Mouse (Mus musculus): ENCODE results near the gene Cobll1. TPM values are rescaled to one million over a fixed set of nuclear protein-coding genes. Genes with fewer than 3 reads are reported as not detected.

Gene Cobll1
- polyA plus RNA-seq, 1 experiment: 15.0 TPM

GRCm38 (mm10) chr2:65140330-65140922 lies 98.8 kb downstream of the Cobll1 start:
- no peak overlapping the region for H3K27ac ChIP-seq (ENCODE audit: insufficient read depth, low read length)
- peaks cover 2% of the 10 kb centered on the region; the same call in 1 of the 2 replicates for H3K4me1 ChIP-seq (ENCODE audit: control insufficient read depth, insufficient read depth, low read length)
- no peak overlapping the region for H3K4me3 ChIP-seq (ENCODE audit: insufficient read depth, low read length)
- no peak for TF ChIP-seq POLR2A (IDR thresholded peaks at IDR 0.05; ENCODE audit: low read depth, low read length)
- no peak for TF ChIP-seq CTCF (IDR thresholded peaks at IDR 0.05; ENCODE audit: borderline replicate concordance, insufficient read depth, low read length)

- Histone ChIP-seq H3K4me3 (ENCODE audit: insufficient read depth, low read length) (no peak overlapping the region), H3K4me1 (ENCODE audit: control insufficient read depth, insufficient read depth, low read length) (peaks cover 2% of the 10 kb centered on the region; the same call in 1 of the 2 replicates), H3K27ac (ENCODE audit: insufficient read depth, low read length) (no peak overlapping the region)
- no peak for TF ChIP-seq POLR2A (IDR thresholded peaks at IDR 0.05; ENCODE audit: low read depth, low read length)
- no peak for TF ChIP-seq CTCF (IDR thresholded peaks at IDR 0.05; ENCODE audit: borderline replicate concordance, insufficient read depth, low read length)
These were observed 99.4 kb downstream of the Cobll1 start for GRCm38 (mm10) chr2:65139606-65140329.

DNA sequence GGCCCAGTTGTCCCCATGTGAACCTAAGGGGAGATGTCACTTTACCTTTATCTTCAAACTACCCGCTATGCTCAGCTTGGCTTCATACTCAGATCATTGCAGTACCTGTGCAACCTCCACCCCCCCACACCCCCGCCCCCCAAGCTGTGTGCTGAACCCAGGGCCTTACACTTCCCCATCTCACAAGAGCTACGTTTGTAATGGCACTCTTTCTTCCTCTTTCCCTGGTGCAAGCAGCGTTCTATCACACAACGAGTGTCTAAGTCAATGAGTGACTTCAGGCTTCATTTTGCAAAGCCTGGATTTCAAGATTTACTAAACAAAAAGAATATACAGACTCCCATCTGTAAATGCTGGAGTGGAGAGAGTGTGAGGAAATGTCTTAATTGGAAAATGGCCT lies 100.2 kb downstream of the Cobll1 start:
- H3K4me1 ChIP-seq (ENCODE audit: control insufficient read depth, insufficient read depth, low read length): peaks cover 2% of the 10 kb centered on the region; the same call in 1 of the 2 replicates
- H3K4me3 ChIP-seq (ENCODE audit: insufficient read depth, low read length): no peak overlapping the region
- no peak overlapping the region for H3K27ac ChIP-seq (ENCODE audit: insufficient read depth, low read length)
- TF ChIP-seq POLR2A (IDR thresholded peaks at IDR 0.05; ENCODE audit: low read depth, low read length) (no peak), CTCF (IDR thresholded peaks at IDR 0.05; ENCODE audit: borderline replicate concordance, insufficient read depth, low read length) (no peak)

DNA sequence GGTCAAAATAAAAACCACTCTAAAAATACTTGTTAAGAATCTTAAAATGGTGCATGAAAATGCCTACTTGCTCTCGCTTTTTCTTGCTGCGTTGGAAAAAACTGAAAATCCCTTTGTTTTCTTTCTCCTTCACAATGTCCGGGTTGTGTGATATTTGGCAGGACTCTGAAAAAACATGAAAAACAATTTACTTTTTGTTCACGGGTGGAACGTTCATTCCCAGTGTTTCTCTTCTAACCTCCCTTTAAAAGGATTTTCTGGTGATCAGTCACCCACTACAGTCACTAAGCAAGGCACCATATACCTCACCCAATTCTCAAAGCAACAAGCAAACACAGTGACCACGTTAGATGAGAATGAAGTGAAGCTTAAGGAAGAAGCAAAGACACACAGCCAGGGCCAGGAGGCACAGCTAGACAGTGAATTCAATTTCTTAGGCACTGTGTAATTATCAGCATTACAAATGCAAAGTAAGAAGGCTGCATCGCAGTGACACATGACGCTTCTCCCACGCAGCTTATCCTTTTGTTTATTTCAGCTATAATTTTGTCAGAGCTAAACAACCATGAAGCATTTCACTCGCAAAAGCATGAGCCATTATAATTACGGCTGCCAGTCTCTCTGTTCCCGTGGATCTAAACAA lies 112.9 kb downstream of the Cobll1 start:
- H3K27ac ChIP-seq (ENCODE audit: insufficient read depth, low read length): no peak overlapping the region
- TF ChIP-seq CTCF (IDR thresholded peaks at IDR 0.05; ENCODE audit: borderline replicate concordance, insufficient read depth, low read length) (no peak), POLR2A (IDR thresholded peaks at IDR 0.05; ENCODE audit: low read depth, low read length) (no peak)
- no peaks in the 10 kb centered on the region for H3K4me1 ChIP-seq (ENCODE audit: control insufficient read depth, insufficient read depth, low read length)
- H3K4me3 ChIP-seq (ENCODE audit: insufficient read depth, low read length): no peak overlapping the region

- Histone ChIP-seq H3K27ac (ENCODE audit: insufficient read depth, low read length) (no peak overlapping the region), H3K4me3 (ENCODE audit: insufficient read depth, low read length) (no peak overlapping the region), H3K4me1 (ENCODE audit: control insufficient read depth, insufficient read depth, low read length) (peaks cover 5% of the 10 kb centered on the region)
- TF ChIP-seq CTCF (IDR thresholded peaks at IDR 0.05; ENCODE audit: borderline replicate concordance, insufficient read depth, low read length): no peak
- TF ChIP-seq POLR2A (IDR thresholded peaks at IDR 0.05; ENCODE audit: low read depth, low read length): no peak
These were observed 115.5 kb downstream of the Cobll1 start for GRCm38 (mm10) chr2:65123702-65124101.

- Histone ChIP-seq H3K4me1 (ENCODE audit: control insufficient read depth, insufficient read depth, low read length) (peaks cover 5% of the 10 kb centered on the region), H3K27ac (ENCODE audit: insufficient read depth, low read length) (peak overlapping the region; percentile 35), H3K4me3 (ENCODE audit: insufficient read depth, low read length) (no peak overlapping the region)
- TF ChIP-seq POLR2A (IDR thresholded peaks at IDR 0.05; ENCODE audit: low read depth, low read length) (no peak), CTCF (IDR thresholded peaks at IDR 0.05; ENCODE audit: borderline replicate concordance, insufficient read depth, low read length) (no peak)
These were observed 117.8 kb downstream of the Cobll1 start for GRCm38 (mm10) chr2:65121435-65121834.

- TF ChIP-seq POLR2A (IDR thresholded peaks at IDR 0.05; ENCODE audit: low read depth, low read length): no peak
- no peak for TF ChIP-seq CTCF (IDR thresholded peaks at IDR 0.05; ENCODE audit: borderline replicate concordance, insufficient read depth, low read length)
- no peak overlapping the region for H3K4me3 ChIP-seq (ENCODE audit: insufficient read depth, low read length)
- peaks cover 5% of the 10 kb centered on the region for H3K4me1 ChIP-seq (ENCODE audit: control insufficient read depth, insufficient read depth, low read length)
- H3K27ac ChIP-seq (ENCODE audit: insufficient read depth, low read length): peak overlapping the region; percentile 35
These were observed 118.2 kb downstream of the Cobll1 start for GRCm38 (mm10) chr2:65121012-65121411.

DNA sequence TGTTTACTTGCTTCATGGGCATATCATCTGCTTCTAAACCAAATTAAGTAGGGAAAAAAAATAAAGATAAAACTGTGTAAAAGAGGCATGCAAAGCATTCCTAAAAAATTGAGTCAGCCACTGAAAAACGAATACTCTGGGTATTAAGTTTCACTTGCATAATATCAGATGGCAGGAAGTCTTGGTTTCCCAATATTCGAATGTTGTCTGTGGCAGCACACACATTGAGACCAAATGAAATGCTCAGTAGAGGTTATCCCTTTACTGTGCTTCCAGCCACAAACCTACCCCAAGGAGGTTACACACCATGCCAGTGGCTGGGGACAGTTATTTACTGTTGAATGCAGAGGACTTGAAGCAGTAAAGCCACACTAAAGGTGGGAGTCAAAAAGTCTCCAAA lies 119.1 kb downstream of the Cobll1 start:
- Histone ChIP-seq H3K4me3 (ENCODE audit: insufficient read depth, low read length) (no peak overlapping the region), H3K4me1 (ENCODE audit: control insufficient read depth, insufficient read depth, low read length) (peaks cover 5% of the 10 kb centered on the region), H3K27ac (ENCODE audit: insufficient read depth, low read length) (peak overlapping the region; percentile 82)
- TF ChIP-seq CTCF (IDR thresholded peaks at IDR 0.05; ENCODE audit: borderline replicate concordance, insufficient read depth, low read length): no peak
- TF ChIP-seq POLR2A (IDR thresholded peaks at IDR 0.05; ENCODE audit: low read depth, low read length): no peak

GRCm38 (mm10) chr2:65119667-65120066 lies 119.5 kb downstream of the Cobll1 start:
- TF ChIP-seq POLR2A (IDR thresholded peaks at IDR 0.05; ENCODE audit: low read depth, low read length): no peak
- TF ChIP-seq CTCF (IDR thresholded peaks at IDR 0.05; ENCODE audit: borderline replicate concordance, insufficient read depth, low read length): no peak
- H3K4me3 ChIP-seq (ENCODE audit: insufficient read depth, low read length): no peak overlapping the region
- H3K27ac ChIP-seq (ENCODE audit: insufficient read depth, low read length): peak overlapping the region; percentile 32
- peaks cover 5% of the 10 kb centered on the region for H3K4me1 ChIP-seq (ENCODE audit: control insufficient read depth, insufficient read depth, low read length)

GRCm38 (mm10) chr2:65119076-65119475 lies 120.1 kb downstream of the Cobll1 start:
- H3K27ac ChIP-seq (ENCODE audit: insufficient read depth, low read length): peak overlapping the region; percentile 32
- no peak overlapping the region for H3K4me3 ChIP-seq (ENCODE audit: insufficient read depth, low read length)
- no peak for TF ChIP-seq POLR2A (IDR thresholded peaks at IDR 0.05; ENCODE audit: low read depth, low read length)
- no peak for TF ChIP-seq CTCF (IDR thresholded peaks at IDR 0.05; ENCODE audit: borderline replicate concordance, insufficient read depth, low read length)
- peaks cover 5% of the 10 kb centered on the region for H3K4me1 ChIP-seq (ENCODE audit: control insufficient read depth, insufficient read depth, low read length)
